Mouse (Mus musculus): ENCODE data around the gene Gadd45a. TPM values are rescaled to one million over a fixed set of nuclear protein-coding genes. Genes with fewer than 3 reads are reported as not detected.

The Gadd45a gene
- polyA plus RNA-seq, 1 experiment from 2014 or later: 31.1 TPM

DNA sequence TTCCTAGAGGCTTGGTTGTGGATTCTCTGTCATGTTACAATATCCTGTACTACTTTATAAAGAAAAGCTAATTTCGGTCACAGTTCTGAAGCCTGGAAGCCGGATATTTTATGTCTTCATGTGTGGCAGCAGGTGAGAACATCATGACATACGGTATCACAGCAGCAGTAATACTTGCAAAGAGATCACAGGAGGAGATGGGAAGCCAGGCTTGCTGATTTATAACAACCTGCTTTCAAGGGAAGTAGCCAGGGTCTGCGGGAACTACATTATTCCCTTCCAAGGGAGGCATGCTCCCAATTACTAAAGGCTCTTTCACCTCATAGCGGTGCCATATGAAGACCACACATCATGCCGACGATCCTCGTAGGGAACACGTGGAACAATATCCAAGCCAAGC lies 48.9 kb downstream of the Gadd45a start:
- Histone ChIP-seq H3K27me3 (replicated peaks; ENCODE audit: control insufficient read depth, insufficient read depth, low read length) (no peaks in the 10 kb centered on the region), H3K36me3 (ENCODE audit: control insufficient read depth, insufficient read depth, low read length) (no peaks in the 10 kb centered on the region), H3K27ac (ENCODE audit: low read depth, low read length) (no peak overlapping the region), H3K4me1 (replicated peaks; ENCODE audit: control insufficient read depth, insufficient read depth, low read length) (peaks cover 16% of the 10 kb centered on the region), H3K4me3 (ENCODE audit: low read depth, low read length) (no peak overlapping the region), H3K9ac (ENCODE audit: low read depth, low read length) (no peak overlapping the region), H3K4me2 (no peak overlapping the region), H3K9me3 (ENCODE audit: control insufficient read depth, low read length) (no peaks in the 10 kb centered on the region)
- ATAC-seq (replicated peaks; ENCODE audit: low FRiP score): no peak
- 87% methylated on average over 9 of the region's 9 CpGs for WGBS
- no peak for DNase-seq (ENCODE audit: low spot score)

DNA sequence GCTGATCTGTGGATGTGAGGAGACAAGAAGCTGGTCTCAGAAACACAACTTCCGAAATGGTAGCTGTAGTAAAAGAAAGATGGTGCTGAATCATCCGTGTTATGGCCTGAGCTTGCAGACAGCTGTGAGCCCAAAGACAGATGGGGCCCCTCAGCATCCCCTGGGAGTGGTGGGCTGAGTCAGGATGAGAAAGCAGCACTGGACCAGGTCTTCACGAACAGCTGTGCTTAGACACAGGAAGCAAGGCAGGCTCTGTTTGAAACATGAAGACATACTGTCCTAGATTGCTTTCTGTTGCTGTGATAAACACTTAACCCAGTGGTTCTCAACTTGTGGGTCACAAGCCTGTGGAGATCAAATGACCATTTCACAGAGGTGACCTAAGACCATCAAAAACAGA lies 49.6 kb downstream of the Gadd45a start:
- DNase-seq (ENCODE audit: low spot score): no peak
- Histone ChIP-seq H3K9me3 (ENCODE audit: control insufficient read depth, low read length) (no peaks in the 10 kb centered on the region), H3K36me3 (ENCODE audit: control insufficient read depth, insufficient read depth, low read length) (no peaks in the 10 kb centered on the region), H3K4me1 (replicated peaks; ENCODE audit: control insufficient read depth, insufficient read depth, low read length) (peaks cover 16% of the 10 kb centered on the region), H3K4me2 (no peak overlapping the region), H3K9ac (ENCODE audit: low read depth, low read length) (no peak overlapping the region), H3K27ac (ENCODE audit: low read depth, low read length) (peak overlapping the region; percentile 36; the same call in 1 of the 2 replicates), H3K4me3 (ENCODE audit: low read depth, low read length) (no peak overlapping the region), H3K27me3 (replicated peaks; ENCODE audit: control insufficient read depth, insufficient read depth, low read length) (no peaks in the 10 kb centered on the region)
- ATAC-seq (replicated peaks; ENCODE audit: low FRiP score): peak; percentile 63; the same call in 1 of the 2 replicates
- WGBS: 59% methylated on average over 3 of the region's 3 CpGs

DNA sequence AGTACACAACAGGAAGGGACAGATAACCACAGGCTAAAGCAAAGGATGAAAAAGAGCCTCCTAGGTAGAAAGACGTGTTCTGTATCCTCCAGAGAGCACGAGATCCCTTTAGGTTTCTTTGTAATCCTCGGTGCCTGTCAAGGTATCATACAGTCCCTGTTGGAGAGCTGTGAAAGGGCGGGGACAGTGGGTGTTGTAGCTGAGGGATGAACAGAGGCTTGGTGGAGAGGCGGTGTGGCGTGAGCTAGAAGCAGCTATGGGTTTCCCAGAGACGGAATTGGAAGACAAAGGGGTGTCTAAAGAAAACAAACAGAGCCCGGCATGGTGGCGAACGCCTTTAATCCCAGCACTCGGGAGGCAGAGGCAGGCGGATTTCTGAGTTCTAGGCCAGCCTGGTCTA lies 51.2 kb downstream of the Gadd45a start:
- H3K27me3 ChIP-seq (replicated peaks; ENCODE audit: control insufficient read depth, insufficient read depth, low read length): no peaks in the 10 kb centered on the region
- no peaks in the 10 kb centered on the region for H3K9me3 ChIP-seq (ENCODE audit: control insufficient read depth, low read length)
- ATAC-seq (replicated peaks; ENCODE audit: low FRiP score): no peak
- no peak overlapping the region for H3K4me2 ChIP-seq
- WGBS: 83% methylated on average over 12 of the region's 12 CpGs
- no peak overlapping the region for H3K27ac ChIP-seq (ENCODE audit: low read depth, low read length)
- no peaks in the 10 kb centered on the region for H3K36me3 ChIP-seq (ENCODE audit: control insufficient read depth, insufficient read depth, low read length)
- H3K4me3 ChIP-seq (ENCODE audit: low read depth, low read length): no peak overlapping the region
- H3K4me1 ChIP-seq (replicated peaks; ENCODE audit: control insufficient read depth, insufficient read depth, low read length): peaks cover 16% of the 10 kb centered on the region
- no peak for DNase-seq (ENCODE audit: low spot score)
- no peak overlapping the region for H3K9ac ChIP-seq (ENCODE audit: low read depth, low read length)

DNA sequence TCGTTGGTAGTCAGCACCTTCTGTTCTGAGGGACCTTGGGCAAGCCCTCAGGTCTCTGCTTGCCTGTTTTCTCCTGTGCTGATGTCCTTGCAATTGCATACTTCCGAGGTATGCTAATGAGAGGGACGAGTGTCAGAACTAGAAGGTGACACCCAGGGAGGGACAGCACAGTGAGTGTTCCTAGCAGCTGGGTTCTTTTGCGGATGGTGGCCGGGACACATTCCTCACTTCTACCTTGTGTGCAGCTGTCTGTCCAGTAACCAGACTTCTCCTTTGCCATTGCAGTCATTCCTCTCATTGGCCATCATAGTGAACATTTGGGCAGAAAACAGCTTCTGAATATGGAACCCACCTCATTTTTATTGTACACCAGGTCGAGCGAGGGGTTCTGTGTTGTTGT lies 51.8 kb downstream of the Gadd45a start:
- ATAC-seq (replicated peaks; ENCODE audit: low FRiP score): no peak
- no peak overlapping the region for H3K4me2 ChIP-seq
- H3K9ac ChIP-seq (ENCODE audit: low read depth, low read length): no peak overlapping the region
- no peak for DNase-seq (ENCODE audit: low spot score)
- no peaks in the 10 kb centered on the region for H3K9me3 ChIP-seq (ENCODE audit: control insufficient read depth, low read length)
- H3K36me3 ChIP-seq (ENCODE audit: control insufficient read depth, insufficient read depth, low read length): no peaks in the 10 kb centered on the region
- no peaks in the 10 kb centered on the region for H3K27me3 ChIP-seq (replicated peaks; ENCODE audit: control insufficient read depth, insufficient read depth, low read length)
- H3K4me1 ChIP-seq (replicated peaks; ENCODE audit: control insufficient read depth, insufficient read depth, low read length): peaks cover 16% of the 10 kb centered on the region
- no peak overlapping the region for H3K27ac ChIP-seq (ENCODE audit: low read depth, low read length)
- H3K4me3 ChIP-seq (ENCODE audit: low read depth, low read length): no peak overlapping the region
- WGBS: 73% methylated on average over 7 of the region's 7 CpGs

Other genes with a start within 250 kb of the Gadd45a start
- gene Vmn1r39, start 226.8 kb downstream of the Gadd45a start, polyA plus RNA-seq (2014; fragmentation: Nextera tagmentation; extraction: Ambion mirVana): not detected in 2 replicates
- 51.5 and 59.6 TPM in 2 replicates for gene Gng12, start 141.1 kb downstream of the Gadd45a start, polyA plus RNA-seq (2014; fragmentation: Nextera tagmentation; extraction: Ambion mirVana)
- gene Serbp1, start 200.7 kb upstream of the Gadd45a start, polyA plus RNA-seq (2014; fragmentation: Nextera tagmentation; extraction: Ambion mirVana): 698 and 755 TPM in 2 replicates